Mouse (Mus musculus) hindbrain, embryonic 13.5 days (tissue): Measurements from ENCODE around the gene Prdm16. TPM values are rescaled to one million over a fixed set of nuclear protein-coding genes. Genes with fewer than 3 reads are reported as not detected.

ENCODE experiments used
- ATAC-seq: fragments of 200-750 bp; cut with Nextera tagmentation; 2 replicates; pipeline ENCODE4 v1.8.0; 2017; ENCODE audit warnings: moderate TSS enrichment; ENCODE audit not compliant: low FRiP score
- H3K27ac ChIP-seq: fragments of 300-500 bp; sonication (generic); 2 replicates; pipeline ENCODE4 v1.5.1; 2015; ENCODE audit warnings: inconsistent platforms, mild to moderate bottlenecking, moderate library complexity
- H3K27me3 ChIP-seq: fragments of 300-500 bp; sonication (generic); 2 replicates; pipeline ENCODE4 v1.6.1; 2015; ENCODE audit warnings: mild to moderate bottlenecking, inconsistent platforms
- H3K36me3 ChIP-seq: fragments of 300-500 bp; sonication (generic); 2 replicates; pipeline ENCODE4 v1.6.1; 2015; ENCODE audit warnings: mild to moderate bottlenecking, inconsistent platforms
- H3K4me1 ChIP-seq: fragments of 300-500 bp; sonication (generic); replicated peaks from 2 replicates; pipeline ENCODE4 v1.6.1; 2015; ENCODE audit warnings: inconsistent platforms
- H3K4me2 ChIP-seq: fragments of 300-500 bp; sonication (generic); 2 replicates; pipeline ENCODE4 v1.6.1; 2015; ENCODE audit warnings: inconsistent platforms, mild to moderate bottlenecking, moderate library complexity
- H3K4me3 ChIP-seq: fragments of 300-500 bp; sonication (generic); 2 replicates; pipeline ENCODE4 v1.5.1; 2015; ENCODE audit warnings: mild to moderate bottlenecking, inconsistent platforms
- H3K9ac ChIP-seq: fragments of 300-500 bp; sonication (generic); 2 replicates; pipeline ENCODE4 v1.6.1; 2015; ENCODE audit warnings: mild to moderate bottlenecking, inconsistent platforms
- H3K9me3 ChIP-seq: fragments of 300-500 bp; sonication (generic); 2 replicates; pipeline ENCODE4 v1.6.1; 2016; ENCODE audit warnings: inconsistent platforms
- WGBS: fragments of 180-500 bp; shearing (Covaris S2); methylation state at CpG from one replicate; pipeline ENCODE4 v1.1.7; 2015; 5-methylcytosine and 5-hydroxymethylcytosine counted together
- polyA plus RNA-seq: library from polyadenylated mRNA; unstranded; fragments of >200 nt; fragmentation: Nextera tagmentation; extraction: Ambion mirVana; gene quantifications from 2 replicates; pipeline ENCODE4 v1.2.1, GENCODE M21; 2015

Gene Prdm16
- polyA plus RNA-seq, 1 experiment from 2014 or later: 17.2 TPM

DNA sequence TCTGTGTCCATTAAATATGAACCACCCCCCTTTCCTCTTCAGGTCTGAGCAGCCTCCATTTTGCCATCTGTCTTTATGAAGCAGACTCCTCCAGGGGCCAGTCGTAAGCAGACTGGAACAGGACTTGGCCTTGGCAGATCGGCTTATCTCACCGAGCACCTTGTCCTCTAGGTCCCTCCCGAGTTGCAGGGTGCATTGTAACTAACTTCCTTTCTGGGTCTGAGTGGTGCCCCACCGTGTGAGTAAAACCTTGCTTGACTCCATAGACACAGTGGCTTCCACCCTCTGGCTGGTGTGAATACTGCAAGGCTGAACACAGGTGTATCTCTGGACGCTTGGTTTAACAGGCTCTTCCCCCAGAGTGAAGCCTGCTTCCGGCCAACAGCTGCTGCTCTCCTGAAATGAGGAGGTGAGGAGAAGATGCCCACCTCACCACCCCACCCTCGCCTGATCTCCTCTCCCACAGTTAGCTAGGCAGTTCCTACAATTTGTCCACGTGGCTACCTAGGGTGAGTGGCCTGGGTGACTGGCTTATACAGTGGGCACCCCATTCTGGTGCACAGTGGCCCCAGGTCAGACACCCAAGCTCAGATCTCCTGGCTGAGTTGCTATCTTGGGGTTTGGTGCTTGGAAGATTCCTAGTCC lies 94.9 kb downstream of the Prdm16 start:
- H3K4me2 ChIP-seq: no peak overlapping the region
- H3K4me1 ChIP-seq: peaks cover 63% of the 10 kb centered on the region
- 0 out of 2 replicates have a peak overlapping the region, but pooled peaks have one; percentile 49 for H3K9ac ChIP-seq
- WGBS: 64% methylated on average over 9 of the region's 9 CpGs
- no peaks in the 10 kb centered on the region for H3K36me3 ChIP-seq
- no peak for ATAC-seq
- peak overlapping the region; percentile 75 for H3K27ac ChIP-seq
- no peaks in the 10 kb centered on the region for H3K9me3 ChIP-seq
- peaks cover 45% of the 10 kb centered on the region for H3K27me3 ChIP-seq
- no peak overlapping the region for H3K4me3 ChIP-seq

DNA sequence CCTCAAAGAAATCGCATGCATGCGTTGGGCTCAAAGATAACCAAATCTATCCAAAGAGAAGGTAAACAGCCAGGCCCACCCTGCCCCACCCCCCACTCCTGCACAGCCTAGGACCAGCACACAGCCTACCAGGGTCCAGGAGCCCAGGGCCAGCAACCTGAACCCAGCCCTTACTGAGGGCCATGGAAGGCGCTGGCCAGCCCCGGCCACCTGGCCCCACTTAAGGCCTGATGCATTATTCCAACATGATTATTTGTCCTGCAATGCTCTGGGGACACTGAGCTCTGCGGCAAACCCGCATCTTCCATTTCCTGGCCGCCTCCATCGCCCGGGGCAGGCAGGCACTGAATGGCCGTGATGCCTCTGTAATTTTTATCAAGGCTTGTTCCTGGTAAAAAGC lies 96.0 kb downstream of the Prdm16 start:
- no peaks in the 10 kb centered on the region for H3K9me3 ChIP-seq
- no peaks in the 10 kb centered on the region for H3K36me3 ChIP-seq
- peak overlapping the region; percentile 49 for H3K9ac ChIP-seq
- peak overlapping the region; percentile 75 for H3K27ac ChIP-seq
- peaks cover 69% of the 10 kb centered on the region for H3K4me1 ChIP-seq
- WGBS: 19% methylated on average over 10 of the region's 10 CpGs
- peak overlapping the region; percentile 27 for H3K4me2 ChIP-seq
- peaks cover 44% of the 10 kb centered on the region for H3K27me3 ChIP-seq
- no peak overlapping the region for H3K4me3 ChIP-seq
- ATAC-seq: peak; percentile 45; the same call in 1 of the 2 replicates

DNA sequence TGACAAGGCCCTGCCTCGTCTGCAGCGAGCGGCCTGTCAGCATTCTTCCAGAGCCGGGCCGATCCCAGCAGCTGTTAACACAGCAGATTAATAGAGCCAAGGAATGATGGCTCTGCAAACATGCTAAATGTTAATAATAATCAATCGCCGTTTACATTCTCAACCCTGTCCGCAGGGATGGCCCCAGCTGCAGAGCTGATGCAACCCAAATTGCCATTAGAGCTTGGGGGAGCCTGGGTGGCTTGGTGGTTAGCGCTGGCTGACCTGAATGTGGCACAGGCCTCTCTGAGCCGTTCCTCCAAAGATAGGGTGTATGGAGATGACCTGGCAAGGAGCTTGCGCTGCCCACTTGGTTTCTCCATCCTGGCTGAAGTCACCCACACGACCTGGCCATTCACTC lies 97.0 kb downstream of the Prdm16 start:
- ATAC-seq: no peak
- H3K4me3 ChIP-seq: no peak overlapping the region
- H3K27me3 ChIP-seq: peaks cover 35% of the 10 kb centered on the region
- no peak overlapping the region for H3K4me2 ChIP-seq
- peaks cover 63% of the 10 kb centered on the region for H3K4me1 ChIP-seq
- H3K36me3 ChIP-seq: no peaks in the 10 kb centered on the region
- no peak overlapping the region for H3K9ac ChIP-seq
- no peaks in the 10 kb centered on the region for H3K9me3 ChIP-seq
- peak overlapping the region; percentile 40; the same call in 1 of the 2 replicates for H3K27ac ChIP-seq
- WGBS: 58% methylated on average over 12 of the region's 12 CpGs

DNA sequence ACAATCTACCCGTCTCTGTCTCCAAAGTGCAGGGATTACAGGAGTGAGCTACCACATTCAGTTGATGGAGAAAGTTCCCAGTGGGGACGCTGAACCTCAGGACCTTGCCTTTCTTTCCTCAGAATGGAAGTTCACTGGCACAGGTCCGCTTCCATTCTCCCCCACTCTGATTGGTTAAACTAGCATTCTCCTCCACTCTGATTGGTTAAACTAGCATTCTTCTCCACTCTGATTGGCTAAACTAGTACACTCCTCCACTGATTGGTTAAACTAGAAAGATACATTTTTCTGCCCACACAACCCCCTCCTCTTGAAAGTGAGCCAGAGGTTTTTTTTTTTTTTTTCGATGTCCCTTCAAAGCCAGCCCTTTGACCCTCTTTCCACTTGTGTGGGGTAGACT lies 97.9 kb downstream of the Prdm16 start:
- Histone ChIP-seq H3K9ac (no peak overlapping the region), H3K27me3 (peaks cover 33% of the 10 kb centered on the region), H3K4me3 (no peak overlapping the region), H3K4me1 (peaks cover 54% of the 10 kb centered on the region), H3K36me3 (no peaks in the 10 kb centered on the region), H3K4me2 (no peak overlapping the region), H3K27ac (0 out of 2 replicates have a peak overlapping the region, but pooled peaks have one; percentile 40), H3K9me3 (no peaks in the 10 kb centered on the region)
- ATAC-seq: no peak
- 87% methylated on average over 4 of the region's 4 CpGs for WGBS

DNA sequence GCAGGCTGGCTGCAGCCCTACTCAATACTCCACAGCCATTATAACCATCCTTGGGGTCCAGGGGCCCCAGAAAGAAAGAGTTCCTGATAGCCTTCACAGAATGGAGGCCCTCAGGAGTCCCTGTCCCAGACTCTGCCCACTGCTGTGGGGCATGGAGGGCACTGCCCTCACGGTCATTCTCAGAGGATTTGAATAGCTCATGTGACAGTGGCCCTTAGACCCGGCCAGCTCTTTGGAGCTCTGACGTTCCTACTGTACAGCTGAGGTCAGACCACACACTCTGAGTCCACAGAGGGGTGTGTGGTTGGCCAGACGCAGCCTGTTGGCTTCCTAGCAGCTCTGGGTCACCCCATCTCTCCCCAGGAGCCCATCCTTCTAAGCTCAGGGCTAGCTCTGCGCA lies 100.6 kb downstream of the Prdm16 start:
- 70% methylated on average over 5 of the region's 5 CpGs for WGBS
- Histone ChIP-seq H3K4me2 (no peak overlapping the region), H3K4me3 (no peak overlapping the region), H3K4me1 (peaks cover 28% of the 10 kb centered on the region), H3K27ac (no peak overlapping the region), H3K9me3 (no peaks in the 10 kb centered on the region), H3K36me3 (no peaks in the 10 kb centered on the region), H3K9ac (no peak overlapping the region), H3K27me3 (peaks cover 36% of the 10 kb centered on the region)
- no peak for ATAC-seq

DNA sequence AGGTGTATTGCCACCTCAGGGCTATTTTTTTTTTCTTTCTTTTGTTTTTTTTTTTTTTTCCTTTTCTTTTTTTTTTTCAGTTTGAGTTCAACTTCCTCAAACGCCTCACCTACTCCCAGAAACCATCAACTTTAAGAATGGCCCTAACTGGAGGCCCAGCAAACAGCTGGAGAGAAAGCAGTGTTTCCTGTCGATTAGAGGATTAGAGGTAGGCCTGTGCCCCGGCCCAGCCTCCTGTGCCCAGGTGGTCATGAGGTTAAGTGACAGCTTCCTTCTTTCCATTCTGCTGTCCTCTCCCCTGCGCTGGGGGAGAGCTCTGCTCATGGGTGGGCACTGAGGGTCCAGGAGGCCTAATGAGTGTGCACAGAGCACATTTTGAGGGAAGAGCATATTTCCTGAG lies 105.3 kb downstream of the Prdm16 start:
- peaks cover 29% of the 10 kb centered on the region for H3K4me1 ChIP-seq
- peaks cover 60% of the 10 kb centered on the region for H3K27me3 ChIP-seq
- no peaks in the 10 kb centered on the region for H3K36me3 ChIP-seq
- no peak for ATAC-seq
- no peaks in the 10 kb centered on the region for H3K9me3 ChIP-seq
- H3K27ac ChIP-seq: no peak overlapping the region
- no peak overlapping the region for H3K4me3 ChIP-seq
- H3K4me2 ChIP-seq: no peak overlapping the region
- WGBS: 65% methylated on average over 4 of the region's 4 CpGs
- H3K9ac ChIP-seq: no peak overlapping the region

DNA sequence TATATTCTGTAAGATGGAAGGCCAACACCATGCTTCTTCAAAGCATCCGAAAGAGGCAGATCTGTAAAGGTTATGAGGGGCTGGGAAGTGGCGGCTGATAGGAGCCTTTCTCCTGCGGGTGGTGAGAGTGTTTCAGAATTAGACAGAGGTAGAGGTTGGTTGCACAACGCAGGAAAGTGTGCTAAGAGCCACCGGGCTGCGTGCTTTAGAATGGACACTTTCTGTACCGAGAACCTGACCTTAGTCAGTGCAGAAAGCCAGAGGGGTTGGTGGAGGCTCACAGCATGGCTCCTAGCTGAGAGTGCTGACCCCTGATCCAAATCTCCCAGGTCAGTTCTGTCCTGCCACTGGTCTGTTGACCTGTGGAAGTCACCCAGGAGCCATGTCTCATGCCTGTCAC lies 106.3 kb downstream of the Prdm16 start:
- H3K27me3 ChIP-seq: peaks cover 60% of the 10 kb centered on the region
- 67% methylated on average over 7 of the region's 7 CpGs for WGBS

DNA sequence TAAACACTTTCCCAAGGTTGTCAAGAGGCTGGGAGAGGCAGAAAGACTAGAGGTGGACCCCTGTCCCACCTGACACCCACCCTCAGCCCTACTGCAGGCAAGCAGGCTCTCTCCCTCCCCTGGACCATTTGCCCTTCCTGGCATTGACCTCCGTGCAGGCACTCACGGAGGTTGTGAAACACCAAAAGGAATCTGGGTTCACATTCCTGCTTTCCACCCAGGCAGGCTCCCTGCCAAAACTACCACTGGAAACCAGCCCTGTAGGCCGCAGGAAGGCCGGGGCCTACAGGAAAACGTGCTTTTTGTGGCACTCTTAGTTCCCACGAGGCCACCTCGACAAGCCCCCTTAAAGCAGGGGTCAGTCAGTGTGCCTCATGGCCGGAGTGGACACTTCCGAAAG lies 109.2 kb downstream of the Prdm16 start:
- no peak for ATAC-seq
- 79% methylated on average over 9 of the region's 9 CpGs for WGBS
- Histone ChIP-seq H3K36me3 (no peaks in the 10 kb centered on the region), H3K4me3 (no peak overlapping the region), H3K27ac (peak overlapping the region; percentile 19; the same call in 1 of the 2 replicates), H3K9me3 (no peaks in the 10 kb centered on the region), H3K27me3 (peaks cover 57% of the 10 kb centered on the region), H3K9ac (no peak overlapping the region), H3K4me1 (peaks cover 50% of the 10 kb centered on the region), H3K4me2 (no peak overlapping the region)

More for the DNA sequence above, 106.3 kb downstream of the Prdm16 start:
- H3K27ac ChIP-seq: no peak overlapping the region
- no peak for ATAC-seq
- H3K9me3 ChIP-seq: no peaks in the 10 kb centered on the region
- no peak overlapping the region for H3K9ac ChIP-seq
- no peaks in the 10 kb centered on the region for H3K36me3 ChIP-seq
- peaks cover 25% of the 10 kb centered on the region for H3K4me1 ChIP-seq
- H3K4me3 ChIP-seq: no peak overlapping the region
- H3K4me2 ChIP-seq: no peak overlapping the region

DNA sequence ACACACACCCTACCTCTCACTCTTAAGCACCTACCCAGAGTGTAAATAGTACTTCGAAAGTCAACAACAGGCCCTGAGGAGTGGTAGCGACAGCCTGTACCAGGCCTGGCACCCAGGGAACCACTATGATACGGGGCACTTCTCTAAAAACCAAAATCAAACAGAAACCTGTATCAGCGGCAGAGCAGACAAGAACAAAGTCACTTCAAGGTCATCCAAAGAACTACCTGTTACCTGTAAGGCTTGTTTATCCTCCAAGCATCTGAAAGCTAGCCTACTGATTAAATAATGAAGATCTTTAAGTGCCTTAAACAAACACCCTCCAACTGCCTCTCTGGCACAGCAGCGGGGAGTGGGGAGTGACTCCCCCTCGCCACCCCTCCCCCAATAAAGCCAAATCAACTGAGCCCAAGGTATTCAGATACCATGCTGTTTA lies 110.3 kb downstream of the Prdm16 start:
- no peak for ATAC-seq
- Histone ChIP-seq H3K9me3 (no peaks in the 10 kb centered on the region), H3K4me1 (peaks cover 50% of the 10 kb centered on the region), H3K9ac (no peak overlapping the region), H3K36me3 (no peaks in the 10 kb centered on the region), H3K4me3 (no peak overlapping the region), H3K27ac (no peak overlapping the region), H3K27me3 (peaks cover 60% of the 10 kb centered on the region), H3K4me2 (no peak overlapping the region)
- WGBS: 88% methylated on average over 6 of the region's 6 CpGs

DNA sequence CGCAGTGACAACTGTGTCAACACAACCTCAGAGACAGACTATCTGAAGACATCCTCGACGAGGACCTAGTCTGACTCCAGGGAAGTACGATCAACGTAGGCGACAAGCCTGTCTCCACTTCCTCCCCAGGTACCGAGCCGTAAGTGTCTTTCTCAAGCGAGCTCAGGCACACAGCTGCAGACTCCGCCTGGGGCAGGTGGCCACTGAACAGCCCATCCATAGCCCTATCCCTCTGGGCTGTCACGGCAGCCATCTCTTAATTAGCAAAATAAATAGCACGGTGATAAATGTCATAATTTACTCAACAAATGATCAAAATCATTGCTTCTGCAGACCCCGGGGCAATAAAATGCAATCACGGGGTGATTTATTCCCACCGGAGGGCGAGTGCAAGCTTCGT lies 112.8 kb downstream of the Prdm16 start:
- Histone ChIP-seq H3K9me3 (no peaks in the 10 kb centered on the region), H3K4me3 (no peak overlapping the region), H3K4me1 (peaks cover 53% of the 10 kb centered on the region), H3K4me2 (no peak overlapping the region), H3K27me3 (peaks cover 75% of the 10 kb centered on the region), H3K27ac (no peak overlapping the region), H3K36me3 (no peaks in the 10 kb centered on the region), H3K9ac (no peak overlapping the region)
- WGBS: 36% methylated on average over 17 of the region's 17 CpGs
- peak; percentile 34; the same call in 1 of the 2 replicates for ATAC-seq

DNA sequence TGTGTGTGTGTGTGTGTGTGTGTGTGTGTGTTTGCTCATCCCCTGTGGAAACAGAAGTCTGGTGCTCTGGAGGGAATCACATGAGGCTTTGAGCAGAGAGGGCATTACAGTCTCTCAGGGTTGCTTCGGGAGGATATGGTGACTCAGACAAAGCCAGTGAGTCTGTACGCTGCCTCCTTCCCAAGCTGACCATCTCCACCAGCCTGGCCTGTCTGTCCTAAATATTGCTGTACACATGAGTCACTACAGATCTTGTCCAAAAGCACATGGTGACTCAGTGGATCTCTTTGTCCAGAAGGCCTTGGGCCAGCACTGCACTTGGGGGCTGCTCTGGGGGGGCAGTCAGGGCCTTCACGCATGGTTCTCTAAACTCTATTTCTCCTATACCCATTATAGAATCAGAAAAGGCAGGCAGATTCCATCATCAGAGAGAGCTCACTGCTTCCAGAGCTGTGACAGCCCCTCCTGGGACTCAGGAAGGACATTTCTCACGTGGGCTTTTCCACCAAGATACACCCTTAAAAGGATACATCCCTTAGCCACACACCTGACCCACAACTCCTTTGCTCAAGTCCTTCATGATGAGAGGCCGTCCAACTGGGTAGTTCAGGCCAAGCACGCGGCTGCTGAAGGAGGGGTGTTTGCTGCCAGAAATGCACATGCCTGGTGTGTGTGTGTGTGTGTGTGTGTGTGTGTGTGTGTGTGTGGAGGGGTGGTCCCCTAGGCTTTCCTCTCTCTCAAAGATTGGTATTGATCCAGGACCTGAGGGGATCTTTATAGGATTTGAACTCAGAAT lies 114.6 kb downstream of the Prdm16 start:
- H3K27me3 ChIP-seq: peaks cover 74% of the 10 kb centered on the region
- no peak overlapping the region for H3K4me3 ChIP-seq
- H3K27ac ChIP-seq: no peak overlapping the region
- peaks cover 36% of the 10 kb centered on the region for H3K4me1 ChIP-seq
- no peak overlapping the region for H3K9ac ChIP-seq
- WGBS: 89% methylated on average over 7 of the region's 7 CpGs
- no peaks in the 10 kb centered on the region for H3K9me3 ChIP-seq
- H3K36me3 ChIP-seq: no peaks in the 10 kb centered on the region
- no peak for ATAC-seq
- H3K4me2 ChIP-seq: no peak overlapping the region

DNA sequence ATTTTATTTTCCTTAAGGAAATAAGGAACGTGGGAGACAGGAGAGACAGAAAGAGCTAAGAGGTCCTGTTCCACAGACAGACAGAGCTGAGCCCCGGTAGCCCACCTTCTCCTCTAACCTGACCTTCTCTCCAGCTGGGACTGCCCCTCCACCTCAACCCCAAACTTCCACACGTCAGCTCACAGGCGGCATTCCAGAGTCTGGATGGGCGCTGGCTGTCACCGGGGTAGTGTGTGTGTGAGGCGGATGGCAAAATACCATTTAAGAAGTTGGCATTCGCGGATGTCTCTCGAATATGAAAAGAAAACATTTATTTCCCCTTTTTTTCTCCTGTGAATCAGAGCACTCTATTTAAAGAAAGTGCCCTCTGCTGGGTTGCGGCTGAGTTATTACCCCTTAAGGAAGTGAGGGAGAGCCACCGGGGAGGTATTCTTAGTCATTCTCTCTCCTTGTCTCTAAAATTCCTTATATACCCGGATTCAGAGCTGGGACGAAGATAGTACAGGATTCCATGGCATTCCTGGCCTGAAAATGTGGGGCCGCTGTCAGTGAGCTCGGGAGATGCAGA lies 117.1 kb downstream of the Prdm16 start:
- Histone ChIP-seq H3K4me1 (peaks cover 33% of the 10 kb centered on the region), H3K27ac (no peak overlapping the region), H3K27me3 (peaks cover 78% of the 10 kb centered on the region), H3K4me2 (no peak overlapping the region), H3K4me3 (no peak overlapping the region), H3K9me3 (no peaks in the 10 kb centered on the region), H3K9ac (no peak overlapping the region), H3K36me3 (no peaks in the 10 kb centered on the region)
- WGBS: 77% methylated on average over 16 of the region's 16 CpGs
- ATAC-seq: no peak
